Mouse (Mus musculus) left cerebral cortex, postnatal 4 days (tissue): ENCODE results near the gene Oaf. TPM values are rescaled to one million over a fixed set of nuclear protein-coding genes. Genes with fewer than 3 reads are reported as not detected.

Experiments
- DNase-seq: peaks from one replicate; pipeline ENCODE4 v3.0.0-alpha.2; 2022
- intact Hi-C: fragments of 180-260 bp; cut with DNase I; formaldehyde crosslinking; loops from one replicate; pipeline ENCODE4 v1.15.1; 2025
- total RNA-seq, 2 experiments: library from RNA; stranded (reverse); gene quantifications; 2 replicates each; pipeline ENCODE4 v1.2.3; 2021

The Oaf gene
- total RNA-seq, 2 experiments from 2014 or later: 3.6 to 4.1 TPM

GRCm38 (mm10) chr9:43226573-43227160 is 13.0 kb downstream of the Oaf start:
- DNase-seq: no peak
- intact Hi-C loops: no loop called here

DNA sequence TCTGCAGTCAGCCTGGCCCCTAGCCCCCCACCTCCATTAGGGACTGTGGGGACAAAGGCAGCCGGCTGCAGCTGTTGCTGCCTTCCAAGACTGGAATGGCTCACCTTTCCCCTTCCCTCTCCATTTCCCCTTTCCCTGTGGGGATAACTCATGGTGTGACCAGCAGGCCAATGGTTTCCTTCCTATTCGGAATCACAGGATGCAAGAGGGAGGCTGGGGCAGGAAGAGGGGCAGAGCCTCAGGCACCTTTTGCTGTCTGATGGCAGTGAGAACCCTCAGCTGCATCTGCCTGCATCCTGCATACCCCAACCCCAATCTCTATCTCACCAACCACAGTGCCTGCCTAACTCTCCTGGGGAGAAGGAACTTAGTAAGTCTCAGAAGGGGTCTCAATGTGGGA is 14.2 kb downstream of the Oaf start:
- intact Hi-C loops: no loop called here
- DNase-seq: no peak

DNA sequence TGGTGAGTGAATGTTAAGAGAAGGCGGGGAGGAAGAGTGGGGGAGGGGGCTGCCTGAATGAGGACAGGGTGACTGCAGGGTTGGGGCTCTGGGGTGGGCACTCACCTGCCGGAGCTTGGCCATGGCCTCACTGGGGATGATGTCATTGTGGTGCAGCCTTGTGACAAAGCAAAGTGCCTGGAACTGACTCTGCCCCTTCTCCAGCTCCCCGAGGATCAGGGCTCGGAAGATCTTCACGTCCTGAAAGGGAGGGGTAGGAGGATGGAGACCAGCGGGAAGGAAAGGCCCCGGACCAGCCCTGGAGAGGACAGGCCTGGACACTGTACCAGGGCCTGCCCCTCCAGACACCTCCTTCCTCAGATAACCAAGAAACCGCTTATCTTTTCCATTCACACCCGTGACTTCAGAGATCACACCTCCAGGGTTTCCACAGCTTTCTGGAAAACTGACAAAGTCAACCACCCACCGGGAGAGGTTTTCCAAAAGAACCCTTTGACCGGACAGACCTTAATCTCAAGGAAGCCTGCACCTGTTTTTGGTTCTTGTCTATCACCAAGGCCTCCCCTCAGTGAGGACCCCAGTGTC is 14.8 kb downstream of the Oaf start:
- DNase-seq: no peak
- intact Hi-C loops: no loop called here

GRCm38 (mm10) chr9:43222429-43222715 is 17.3 kb downstream of the Oaf start:
- no peak for DNase-seq
- intact Hi-C loops: loop anchor here (2.0 kb wide), 1 partner anchor 62 kb away; no protein-coding TSS in a partner anchor

DNA sequence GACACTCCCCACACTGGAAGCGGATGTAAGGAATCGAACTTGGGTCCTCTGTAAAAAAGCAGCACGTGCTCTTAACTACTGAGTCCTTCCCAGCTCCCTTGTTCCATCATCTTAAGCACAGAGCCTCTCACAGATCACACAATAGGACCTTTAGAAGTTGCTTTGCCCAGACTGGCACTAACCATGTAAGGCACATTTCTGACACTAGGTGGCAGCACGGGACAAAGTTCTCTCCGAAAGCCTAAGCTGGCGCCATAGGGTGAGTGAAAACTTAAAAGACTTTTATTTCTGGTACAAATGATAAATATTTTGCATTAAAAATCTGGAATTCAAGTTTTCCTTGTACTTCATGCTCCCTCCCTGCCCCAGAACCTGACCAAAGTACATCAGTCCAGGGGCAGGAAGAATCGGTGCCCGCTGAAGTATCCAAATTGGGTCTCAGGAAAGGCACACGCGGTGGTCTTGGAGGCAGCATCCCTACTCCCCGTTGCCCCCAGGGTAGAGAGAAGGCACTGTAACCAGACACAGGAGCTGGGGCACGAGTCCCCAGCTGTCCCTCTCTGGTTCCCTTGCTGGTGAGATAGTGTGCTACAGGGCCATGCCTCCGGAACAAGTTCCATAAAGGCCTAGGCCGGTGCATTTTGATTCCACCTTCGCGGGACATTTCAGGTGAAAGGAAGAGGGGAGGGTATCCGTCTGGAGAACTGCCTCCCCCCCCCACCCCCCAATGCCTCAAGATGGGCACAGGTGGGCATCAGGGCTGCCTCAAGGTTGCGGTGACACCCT is 17.9 kb downstream of the Oaf start:
- intact Hi-C loops: loop anchor here (2.0 kb wide), 1 partner anchor 63 kb away; no protein-coding TSS in a partner anchor
- DNase-seq: peak; percentile 85

DNA sequence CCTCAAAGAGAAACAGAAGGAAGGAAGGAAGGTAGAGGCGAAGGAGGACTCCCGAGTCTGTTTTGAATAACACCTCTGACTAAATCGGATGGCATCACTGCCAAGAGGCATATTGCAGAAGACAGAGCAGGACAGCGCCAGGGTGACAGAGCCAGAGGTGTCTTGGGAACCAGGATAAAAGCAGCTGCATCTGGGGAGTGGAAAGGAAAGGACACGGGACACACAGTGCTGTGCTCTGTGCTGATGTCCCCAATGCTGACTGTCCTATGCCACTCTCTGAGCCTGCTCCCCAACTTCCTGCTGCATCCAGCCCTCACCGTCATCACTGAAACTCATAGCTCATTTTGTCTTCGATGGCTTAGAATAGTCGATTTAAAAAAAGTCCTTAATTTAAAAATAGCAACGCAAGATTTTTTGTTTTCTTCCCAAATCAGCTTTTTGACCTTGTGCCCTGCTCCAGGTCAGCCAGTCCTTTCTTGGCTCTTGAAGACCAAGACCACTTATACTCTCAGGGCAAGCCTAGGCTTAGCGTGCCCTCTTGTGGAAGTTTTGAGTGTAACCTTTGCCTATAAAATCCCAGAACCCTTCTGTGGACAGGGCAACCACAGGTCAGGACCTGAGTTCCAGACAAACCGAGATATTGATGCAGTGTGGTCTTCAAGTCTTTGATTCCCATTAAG is 28.8 kb downstream of the Oaf start:
- intact Hi-C loops: loop anchor here (2.0 to 5.0 kb wide), 2 partner anchors 68 to 209 kb away; no protein-coding TSS in a partner anchor

DNA sequence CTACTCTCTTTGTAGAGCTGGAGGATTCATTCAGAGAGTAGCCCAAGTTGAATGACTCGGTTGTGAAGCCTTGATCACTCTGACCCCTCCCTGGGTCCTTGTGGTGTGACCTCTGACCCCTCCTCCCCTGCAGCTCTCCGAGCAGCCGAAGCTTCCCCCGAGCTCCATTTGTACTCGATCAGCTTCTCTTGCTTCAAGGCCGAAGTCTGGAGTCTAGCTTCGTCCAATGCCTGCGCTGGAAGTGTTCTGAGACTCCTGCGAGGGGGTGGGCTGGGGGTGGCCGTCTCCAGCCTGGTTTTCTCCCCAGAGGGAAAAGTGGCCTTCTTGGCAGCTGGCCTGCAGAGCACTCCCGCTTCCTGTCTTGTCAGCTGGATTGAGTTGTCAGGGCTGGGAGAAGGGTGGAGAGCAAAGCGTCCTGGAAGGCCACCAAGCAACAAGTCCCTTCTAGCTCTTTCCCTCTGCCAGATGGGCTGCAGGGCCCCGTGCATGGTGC is 29.5 kb downstream of the Oaf start, which contains the start of gene Pou2f3:
Pou2f3 (minus strand) TSS at position 180 of the 493 bp plus-strand sequence.
- peak; percentile 68 for DNase-seq
- intact Hi-C loops: loop anchor here (2.0 to 5.0 kb wide), 2 partner anchors 67 to 208 kb away; no protein-coding TSS in a partner anchor

More for the DNA sequence above, 28.8 kb downstream of the Oaf start:
- DNase-seq: peak; percentile 70

- intact Hi-C loops: no loop called here
- no peak for DNase-seq
Measured at GRCm38 (mm10) chr9:43206022-43206390, 33.7 kb downstream of the Oaf start.

DNA sequence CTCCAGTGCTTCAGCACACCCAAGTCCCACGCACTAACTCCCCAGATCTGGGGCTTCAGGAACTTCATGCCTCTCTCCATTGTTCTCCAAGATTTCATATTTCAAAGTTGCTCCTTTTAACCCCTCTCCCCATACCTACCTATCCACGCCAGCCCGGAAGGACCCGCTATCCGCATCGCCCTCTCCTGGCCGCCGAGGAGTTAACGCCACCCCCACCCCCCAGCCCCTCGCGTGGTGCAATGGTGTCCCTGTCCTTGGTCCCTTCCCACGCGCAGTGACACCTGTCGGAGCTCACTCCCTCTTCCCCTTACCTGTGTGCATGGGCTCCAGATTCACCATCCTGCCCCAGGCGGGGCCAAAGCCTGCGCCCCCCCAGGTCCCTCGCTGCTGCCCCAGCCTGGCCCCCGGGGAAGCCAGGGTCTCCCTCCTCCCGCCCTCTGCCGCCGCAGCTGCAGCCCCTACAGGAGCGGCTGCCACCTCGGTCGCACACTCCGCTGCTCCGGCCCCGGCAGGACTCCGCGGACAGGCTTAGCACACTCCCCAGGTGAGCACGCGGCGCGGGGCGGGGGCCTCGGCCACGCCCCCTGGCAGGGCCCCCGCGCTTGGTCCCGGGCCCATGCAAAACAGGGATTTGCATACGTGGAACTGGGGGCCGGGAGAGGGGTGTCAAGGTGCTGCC is 34.2 kb downstream of the Oaf start:
- intact Hi-C loops: no loop called here
- DNase-seq: no peak

GRCm38 (mm10) chr9:43200212-43200611 is 39.5 kb downstream of the Oaf start:
- intact Hi-C loops: no loop called here
- DNase-seq: no peak

DNA sequence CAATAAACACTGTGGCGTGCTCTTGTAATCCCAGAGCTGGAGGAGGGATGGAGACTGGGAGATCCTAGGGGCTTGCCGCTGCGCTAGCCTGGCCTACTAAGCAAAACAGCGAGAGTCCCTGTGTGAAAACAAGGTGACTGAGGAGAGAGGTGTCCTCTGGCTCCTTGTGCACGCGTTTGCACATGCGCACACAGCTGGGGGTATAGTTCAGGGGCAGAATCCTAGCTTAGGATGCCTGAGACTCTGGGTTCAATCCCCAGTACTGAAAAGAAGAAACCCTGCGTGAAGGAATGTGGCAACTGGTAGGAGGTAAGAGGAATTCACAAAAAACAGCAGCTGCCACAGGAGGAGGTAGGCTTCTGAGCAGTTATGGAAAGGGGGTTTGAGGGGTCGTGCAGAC is 45.7 kb downstream of the Oaf start:
- intact Hi-C loops: no loop called here
- no peak for DNase-seq

DNA sequence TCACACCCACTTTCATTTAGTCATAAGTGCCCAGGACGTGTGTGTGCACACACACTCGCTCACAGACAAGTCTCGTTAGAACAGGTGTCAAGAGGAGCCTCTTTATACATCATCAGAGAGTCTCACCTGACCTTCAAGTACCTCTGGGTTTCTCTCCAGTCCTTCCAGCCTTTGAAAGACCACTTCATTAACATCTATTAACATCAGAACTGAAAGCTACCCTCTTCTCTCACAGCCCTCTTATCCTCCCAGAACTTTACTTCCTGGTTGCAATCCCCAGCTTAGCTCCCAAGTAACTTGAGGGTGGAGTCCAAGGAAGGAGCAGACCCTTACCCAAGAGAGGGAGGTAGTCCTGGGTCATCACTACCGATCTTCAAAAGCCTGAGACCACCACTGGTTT is 48.1 kb downstream of the Oaf start:
- intact Hi-C loops: no loop called here
- no peak for DNase-seq

DNA sequence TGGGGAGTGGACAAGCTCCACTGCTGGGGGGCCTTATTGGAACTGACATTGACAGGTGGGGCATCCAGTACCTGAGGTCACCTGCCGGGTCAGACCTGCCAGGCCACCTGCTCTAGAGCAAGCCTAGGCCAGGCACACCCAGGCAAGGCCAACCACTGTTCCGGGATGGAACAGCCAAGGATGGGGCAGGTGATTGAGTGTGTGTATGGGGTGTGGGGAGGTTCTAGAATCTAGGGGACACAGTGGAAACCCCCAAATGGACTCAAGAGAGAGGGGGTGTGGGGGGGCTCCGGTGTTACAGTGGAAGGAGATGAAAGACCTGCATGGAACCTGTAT is 50.7 kb downstream of the Oaf start:
- no peak for DNase-seq
- intact Hi-C loops: no loop called here

DNA sequence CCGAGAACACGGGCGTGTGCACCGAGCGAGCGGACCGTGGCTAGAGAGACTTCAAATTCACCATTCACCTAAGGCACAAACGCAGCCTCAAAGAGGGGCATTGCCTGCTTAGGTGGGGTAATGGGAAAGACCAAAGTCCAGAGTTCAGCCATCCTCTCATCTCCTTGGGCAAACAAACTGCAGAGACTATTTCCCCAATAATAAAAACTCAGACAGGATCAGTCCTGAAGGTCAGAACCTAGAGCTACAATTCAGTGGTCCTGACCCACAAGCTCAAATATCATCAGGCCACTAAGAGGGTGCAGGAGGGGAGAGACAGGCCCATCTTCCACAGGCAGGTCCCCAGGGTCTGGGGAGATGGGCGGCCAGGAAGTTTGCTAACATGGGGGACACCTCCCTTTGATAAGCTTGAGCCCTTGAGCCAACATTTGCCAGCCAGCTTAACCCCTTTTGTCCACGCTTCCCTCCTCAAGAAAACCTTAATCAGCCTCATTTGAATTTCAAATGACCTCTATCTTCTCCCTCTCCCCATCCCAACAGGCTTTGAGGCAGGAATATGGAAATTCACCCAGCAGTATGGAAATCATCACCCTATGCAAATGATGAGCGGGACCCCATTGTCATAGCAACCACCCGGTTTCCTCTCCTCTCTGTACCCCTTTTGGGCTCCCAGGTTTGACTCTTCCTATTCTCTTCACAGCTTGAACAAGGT is 51.2 kb downstream of the Oaf start:
- DNase-seq: no peak
- intact Hi-C loops: no loop called here

DNA sequence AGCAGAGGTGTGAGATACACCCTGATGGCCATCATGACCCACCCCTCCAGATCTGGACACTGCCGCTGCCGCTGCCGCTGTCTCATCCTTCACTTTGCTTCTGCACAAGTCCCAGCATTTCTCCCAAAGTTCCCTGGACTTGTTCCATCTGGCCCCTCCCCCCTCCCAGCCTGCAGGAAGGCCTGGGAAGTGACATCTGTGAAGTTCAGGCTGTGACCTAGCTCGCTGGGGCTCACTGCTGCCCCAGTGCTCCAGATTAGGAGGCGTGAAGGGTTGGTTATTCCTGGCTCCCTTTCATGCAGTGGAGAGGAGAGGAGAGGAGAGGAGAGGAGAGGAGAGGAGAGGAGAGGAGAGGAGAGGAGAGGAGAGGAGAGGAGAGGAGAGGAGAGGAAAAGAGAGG is 60.1 kb downstream of the Oaf start:
- intact Hi-C loops: no loop called here
- DNase-seq: peak; percentile 24

GRCm38 (mm10) chr9:43178172-43178571 is 61.5 kb downstream of the Oaf start:
- intact Hi-C loops: no loop called here
- DNase-seq: no peak
